Mouse (Mus musculus) heart, embryonic 10.5 days (tissue): ENCODE data around the gene Cisd1. TPM values are rescaled to one million over a fixed set of nuclear protein-coding genes. Genes with fewer than 3 reads are reported as not detected.

Experiments
- polyA plus RNA-seq: library from polyadenylated mRNA; unstranded; fragments of >200 nt; fragmentation: Nextera tagmentation; extraction: Ambion mirVana; gene quantifications from 2 replicates; pipeline ENCODE4 v1.2.1, GENCODE M21; 2016

Cisd1 gene
- polyA plus RNA-seq, 1 experiment from 2014 or later = 127 TPM

Other genes starting within 250 kb of the Cisd1 start
- 7.8 and 10.4 TPM in 2 replicates for gene Bicc1, start 185.3 kb downstream of the Cisd1 start, polyA plus RNA-seq
- 57.8 and 78.1 TPM in 2 replicates for gene Tfam, start 106.7 kb downstream of the Cisd1 start, polyA plus RNA-seq
- gene Ube2d1, start 59.7 kb downstream of the Cisd1 start, polyA plus RNA-seq = 59.7 and 65.2 TPM in 2 replicates
- 10.6 and 11.7 TPM in 2 replicates for gene Ipmk, start 2.8 kb upstream of the Cisd1 start, polyA plus RNA-seq